Mouse (Mus musculus) A20 (cell line): ENCODE measurements around the gene Zc3h12b.
"Not testable (repeated sequence)": the region's sequence is repeated elsewhere in the genome, so short reads cannot be mapped to it uniquely, and the experiment has no call there.

ENCODE experiments used
- DNase-seq: peaks from one replicate; pipeline ENCODE4 v3.0.0-alpha.2; 2011; ENCODE audit warnings: low read depth, low spot score

The Zc3h12b gene

GRCm38 (mm10) chrX:95711227-95712111 lies at the start of gene Zc3h12b:
Gene Zc3h12b, plus strand, starts transcription at chrX:95711678.
- DNase-seq, result no peak

GRCm38 (mm10) chrX:95682206-95682605 lies 29.3 kb upstream of the Zc3h12b start:
- no peak for DNase-seq

- peak; percentile 36 for DNase-seq
These were observed 24.4 kb upstream of the Zc3h12b start for GRCm38 (mm10) chrX:95687119-95687518.

- DNase-seq, result peak; percentile 3
These were observed 26.8 kb downstream of the Zc3h12b start for GRCm38 (mm10) chrX:95738253-95738652.

GRCm38 (mm10) chrX:95795881-95796280 lies 84.4 kb downstream of the Zc3h12b start:
- no peak for DNase-seq

- DNase-seq, result peak; percentile 1
These were observed 90.3 kb downstream of the Zc3h12b start for GRCm38 (mm10) chrX:95801790-95802189.

GRCm38 (mm10) chrX:95852806-95853205 lies 141.3 kb downstream of the Zc3h12b start:
- peak; percentile 88 for DNase-seq

- no peak for DNase-seq
These were observed 169.6 kb downstream of the Zc3h12b start for GRCm38 (mm10) chrX:95881111-95881510.

GRCm38 (mm10) chrX:95902716-95903115 lies 191.2 kb downstream of the Zc3h12b start:
- no peak for DNase-seq

- DNase-seq, result no peak
These were observed 224.0 kb downstream of the Zc3h12b start for GRCm38 (mm10) chrX:95935481-95935880.

GRCm38 (mm10) chrX:95945496-95945895 lies 234.0 kb downstream of the Zc3h12b start:
- no peak for DNase-seq

- DNase-seq, result no peak
These were observed 236.7 kb downstream of the Zc3h12b start for GRCm38 (mm10) chrX:95948135-95948534.

- peak; percentile 30 for DNase-seq
These were observed 239.3 kb downstream of the Zc3h12b start for GRCm38 (mm10) chrX:95950776-95951175.

- DNase-seq, result peak; percentile 92
These were observed 245.2 kb downstream of the Zc3h12b start, which contains the start of gene Las1l for GRCm38 (mm10) chrX:95956497-95957293. Gene Las1l, minus strand, starts transcription at chrX:95956962.

GRCm38 (mm10) chrX:95957461-95957860 lies 246.0 kb downstream of the Zc3h12b start:
- not testable (repeated sequence) for DNase-seq

GRCm38 (mm10) chrX:95963366-95963765 lies 251.9 kb downstream of the Zc3h12b start:
- DNase-seq, result no peak

- DNase-seq, result no peak
These were observed 253.6 kb downstream of the Zc3h12b start for GRCm38 (mm10) chrX:95965036-95965435.

GRCm38 (mm10) chrX:95967847-95968593 lies 256.5 kb downstream of the Zc3h12b start:
- no peak for DNase-seq

GRCm38 (mm10) chrX:95968594-95968965 lies 257.1 kb downstream of the Zc3h12b start:
- no peak for DNase-seq

- no peak for DNase-seq
These were observed 257.6 kb downstream of the Zc3h12b start for GRCm38 (mm10) chrX:95969116-95969515.

- DNase-seq, result no peak
These were observed 258.5 kb downstream of the Zc3h12b start for GRCm38 (mm10) chrX:95969936-95970335.
